Mouse (Mus musculus) testis, postnatal 10 days (tissue): ENCODE results near the gene Cgnl1.
A peak's percentile ranks its signal among the peaks of the same experiment; 100 is the strongest.

Experiments used
- DNase-seq: peaks from one replicate; pipeline ENCODE4 v3.0.0; 2021; ENCODE audit warnings: low spot score

Gene Cgnl1

GRCm38 (mm10) chr9:71670677-71671076 lies 100.7 kb downstream of the Cgnl1 start:
- DNase-seq = no peak

GRCm38 (mm10) chr9:71667616-71668015 lies 103.8 kb downstream of the Cgnl1 start:
- DNase-seq = no peak

- DNase-seq = no peak
Measured at GRCm38 (mm10) chr9:71666432-71666831, 105.0 kb downstream of the Cgnl1 start.

GRCm38 (mm10) chr9:71665493-71665892 lies 105.9 kb downstream of the Cgnl1 start:
- no peak for DNase-seq

- no peak for DNase-seq
Measured at GRCm38 (mm10) chr9:71664855-71665254, 106.5 kb downstream of the Cgnl1 start.

- DNase-seq = no peak
Measured at GRCm38 (mm10) chr9:71663421-71664217, 107.8 kb downstream of the Cgnl1 start.

- DNase-seq = no peak
Measured at GRCm38 (mm10) chr9:71660540-71660939, 110.9 kb downstream of the Cgnl1 start.

- DNase-seq = no peak
Measured at GRCm38 (mm10) chr9:71659681-71660080, 111.7 kb downstream of the Cgnl1 start.

- DNase-seq = no peak
Measured at GRCm38 (mm10) chr9:71657199-71657598, 114.2 kb downstream of the Cgnl1 start.

GRCm38 (mm10) chr9:71654861-71655260 lies 116.5 kb downstream of the Cgnl1 start:
- DNase-seq = no peak

- peak; percentile 88 for DNase-seq
Measured at GRCm38 (mm10) chr9:71646115-71646514, 125.3 kb downstream of the Cgnl1 start.

GRCm38 (mm10) chr9:71643611-71644010 lies 127.8 kb downstream of the Cgnl1 start:
- DNase-seq = no peak

GRCm38 (mm10) chr9:71642270-71642669 lies 129.1 kb downstream of the Cgnl1 start:
- no peak for DNase-seq

GRCm38 (mm10) chr9:71640361-71640927 lies 131.0 kb downstream of the Cgnl1 start:
- no peak for DNase-seq

- peak; percentile 60 for DNase-seq
Measured at GRCm38 (mm10) chr9:71638198-71638597, 133.2 kb downstream of the Cgnl1 start.

- DNase-seq = no peak
Measured at GRCm38 (mm10) chr9:71636854-71637253, 134.5 kb downstream of the Cgnl1 start.

- no peak for DNase-seq
Measured at GRCm38 (mm10) chr9:71635627-71636026, 135.8 kb downstream of the Cgnl1 start.

- DNase-seq = no peak
Measured at GRCm38 (mm10) chr9:71634916-71635315, 136.5 kb downstream of the Cgnl1 start.

GRCm38 (mm10) chr9:71628921-71629320 lies 142.5 kb downstream of the Cgnl1 start:
- DNase-seq = no peak

- DNase-seq = peak; percentile 67
Measured at GRCm38 (mm10) chr9:71628286-71628685, 143.1 kb downstream of the Cgnl1 start.

- no peak for DNase-seq
Measured at GRCm38 (mm10) chr9:71625961-71626360, 145.4 kb downstream of the Cgnl1 start.

- peak; percentile 89 for DNase-seq
Measured at GRCm38 (mm10) chr9:71624793-71625495, 146.5 kb downstream of the Cgnl1 start.
